Mouse (Mus musculus): Measurements from ENCODE around the gene Atf7ip.

Gene Atf7ip

DNA sequence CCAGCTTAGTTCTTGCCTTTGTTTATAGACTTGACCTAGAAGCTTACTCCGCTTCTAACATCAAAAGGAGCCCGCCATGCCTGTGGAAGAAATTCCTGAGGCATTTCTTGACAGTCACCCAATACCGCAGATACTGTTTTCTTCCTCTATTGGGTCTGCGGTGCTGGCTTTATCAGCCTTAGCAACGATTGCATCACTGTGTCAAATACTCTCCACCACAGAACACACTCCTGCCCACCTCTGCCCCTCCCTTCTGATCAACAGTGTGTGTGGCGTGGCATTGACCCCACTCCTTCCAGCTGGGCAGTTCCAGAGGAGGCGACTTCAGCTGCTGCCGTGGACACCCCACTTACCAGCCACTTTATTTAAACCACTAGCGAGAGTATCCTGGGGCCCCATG, 139.8 kb downstream of the Atf7ip start:
- DNase-seq (ENCODE audit: low spot score in 2 of 2): no peak

DNA sequence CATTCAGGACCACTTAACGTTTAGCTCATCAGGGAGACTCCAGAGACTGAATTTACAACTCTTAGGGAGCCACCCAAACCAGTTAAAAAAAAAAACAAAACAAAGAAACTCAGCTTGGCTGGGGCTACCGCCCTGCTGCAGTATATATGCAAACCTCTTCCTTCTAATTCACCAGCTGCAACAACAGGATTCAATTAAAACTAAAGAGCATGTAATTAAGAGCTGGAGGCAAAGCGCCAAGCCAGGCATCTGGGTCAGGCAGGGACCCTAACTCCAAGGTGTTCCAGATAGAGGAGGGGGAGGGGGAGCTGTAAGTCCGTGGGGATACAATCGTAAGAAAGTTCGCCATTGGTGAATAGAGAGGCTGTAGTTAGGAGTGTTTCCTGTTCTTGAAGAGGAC, 140.2 kb downstream of the Atf7ip start:
- no peak for DNase-seq (ENCODE audit: low spot score in 2 of 2)

DNA sequence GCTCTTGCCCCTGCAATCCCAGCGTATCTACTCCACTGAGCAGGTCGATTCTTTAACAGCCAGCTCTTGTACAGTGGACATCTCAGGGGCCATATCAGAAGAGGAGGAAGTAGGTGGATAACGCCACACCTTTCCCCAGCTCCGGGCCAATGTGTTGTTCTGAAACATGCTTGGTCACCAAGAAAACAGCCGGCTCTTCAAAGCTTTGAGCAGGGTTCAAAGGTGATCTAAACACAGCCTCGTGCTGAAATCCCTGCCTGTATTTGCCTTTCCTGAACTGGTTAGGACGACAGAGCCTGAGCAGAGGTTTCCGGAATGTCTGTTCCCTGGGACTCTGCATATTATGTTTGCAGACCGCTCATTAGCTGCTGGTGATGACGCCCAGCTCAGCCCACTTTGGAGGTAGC, 141.5 kb downstream of the Atf7ip start:
- no peak for DNase-seq (ENCODE audit: low spot score in 2 of 2)

DNA sequence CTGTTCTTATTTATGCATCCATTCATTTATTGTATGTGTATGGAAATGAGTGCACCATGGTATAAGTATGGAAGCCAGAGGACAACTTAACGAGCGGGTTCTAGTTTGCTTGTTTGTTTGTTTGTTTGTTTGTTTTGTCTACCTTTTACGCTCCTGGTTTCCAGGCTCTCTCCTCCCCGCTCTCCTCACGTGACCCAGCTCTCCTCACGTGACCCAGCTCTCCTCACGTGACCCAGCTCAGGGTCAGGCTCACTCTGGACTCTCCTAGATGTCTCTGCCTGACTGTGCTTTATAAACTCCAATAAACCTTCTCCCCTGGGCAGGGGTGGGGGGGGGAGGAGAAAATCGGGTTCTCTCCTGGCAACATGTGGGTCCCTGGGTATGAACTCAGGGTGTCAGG, 144.7 kb downstream of the Atf7ip start:
- no peak for DNase-seq (ENCODE audit: low spot score in 2 of 2)

DNA sequence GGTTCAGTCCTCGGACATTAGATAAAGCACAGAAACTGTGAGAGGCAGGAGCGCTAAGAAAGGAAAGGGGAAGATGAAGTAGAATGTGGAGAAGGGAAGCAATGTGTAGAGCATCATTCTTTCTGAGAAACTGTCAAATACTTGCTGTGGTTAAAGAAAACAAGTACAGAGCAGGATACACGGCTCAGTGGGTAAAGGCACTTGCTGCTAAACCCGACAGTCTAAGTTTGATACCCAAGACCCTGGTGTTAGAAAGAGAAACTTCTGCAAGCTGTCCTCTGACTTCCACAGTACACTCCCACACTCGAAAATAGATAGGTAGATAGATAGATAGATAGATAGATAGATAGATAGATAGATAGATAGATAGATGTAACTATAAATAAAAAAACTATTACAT, 147.4 kb downstream of the Atf7ip start:
- no peak for DNase-seq (ENCODE audit: low spot score in 2 of 2)

DNA sequence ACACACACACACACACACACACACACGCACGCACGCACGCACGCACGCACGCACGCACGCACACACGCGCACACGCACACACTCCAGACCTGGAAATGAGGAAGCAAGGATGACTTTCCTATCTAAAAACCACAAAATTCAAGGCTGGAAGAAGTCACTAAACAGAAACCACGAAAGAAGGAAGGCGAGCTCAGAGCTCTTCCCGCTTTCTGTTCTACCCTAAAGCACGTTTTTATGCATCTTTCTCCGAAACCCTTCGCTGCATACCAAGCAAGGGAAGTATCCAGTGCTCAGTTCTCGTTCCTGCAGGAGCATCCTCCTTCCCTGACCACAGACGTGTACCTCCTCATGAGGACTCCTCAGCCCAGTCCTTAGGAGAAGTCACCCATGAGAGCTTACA, 148.5 kb downstream of the Atf7ip start:
- DNase-seq (ENCODE audit: low spot score in 2 of 2): no peak

DNA sequence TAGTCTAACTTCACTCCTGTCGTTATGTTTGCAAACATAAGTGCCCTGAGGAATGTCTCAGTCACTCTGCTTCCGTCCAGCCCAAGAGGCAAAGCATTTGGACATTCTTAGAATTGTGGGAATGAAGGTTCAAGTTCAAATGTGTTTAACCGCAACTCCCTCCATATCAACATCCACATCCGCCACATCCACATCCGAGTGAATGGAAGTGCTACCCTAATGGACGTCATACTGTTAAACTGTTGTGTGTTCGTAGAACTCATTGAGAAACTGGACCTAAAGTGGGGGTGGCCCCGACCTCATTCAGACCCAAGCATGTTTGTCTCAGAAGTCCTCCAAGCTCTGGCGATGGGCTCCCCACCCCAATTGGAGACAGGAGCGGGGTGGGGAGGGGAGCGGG, 149.8 kb downstream of the Atf7ip start:
- no peak for DNase-seq (ENCODE audit: low spot score in 2 of 2)

DNA sequence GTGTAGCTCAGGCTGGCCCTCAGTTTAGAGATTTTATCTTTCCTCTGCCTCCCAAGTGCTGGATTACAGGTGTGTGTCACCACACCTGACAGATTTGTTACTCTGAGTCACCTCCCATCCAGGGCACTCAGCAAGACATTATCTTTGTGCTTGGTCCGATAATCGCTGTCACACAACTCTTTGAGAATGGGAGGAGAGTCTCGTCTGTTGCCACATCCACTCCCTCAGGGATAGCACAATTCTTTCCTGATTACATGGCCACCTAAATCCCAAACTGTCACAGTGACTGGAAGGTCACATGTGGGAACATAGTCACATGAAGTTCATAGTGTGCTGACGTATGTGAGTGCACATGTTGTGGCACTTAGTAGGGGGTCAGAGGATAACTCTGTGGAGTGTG, 152.3 kb downstream of the Atf7ip start:
- no peak for DNase-seq (ENCODE audit: low spot score in 2 of 2)

DNA sequence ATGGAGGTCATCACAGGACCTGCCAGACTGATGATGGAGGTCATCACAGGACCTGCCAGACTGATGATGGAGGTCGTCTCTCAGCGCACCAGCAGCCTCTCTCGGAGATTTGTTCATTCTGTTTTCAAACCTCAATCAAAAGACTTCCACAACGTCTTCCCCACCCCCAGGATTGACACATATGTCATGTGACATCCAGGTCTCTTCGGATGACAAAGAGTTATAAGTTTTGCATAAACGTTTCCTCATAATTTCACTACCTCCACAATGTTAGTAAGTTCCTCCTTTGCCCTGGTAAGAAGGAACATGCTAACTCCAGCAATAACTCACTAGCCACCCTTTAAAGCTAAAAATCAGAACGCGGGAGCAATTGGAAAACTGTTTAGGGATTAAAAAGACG, 153.3 kb downstream of the Atf7ip start:
- no peak for DNase-seq (ENCODE audit: low spot score in 2 of 2)
